In the genomic region with DNA sequence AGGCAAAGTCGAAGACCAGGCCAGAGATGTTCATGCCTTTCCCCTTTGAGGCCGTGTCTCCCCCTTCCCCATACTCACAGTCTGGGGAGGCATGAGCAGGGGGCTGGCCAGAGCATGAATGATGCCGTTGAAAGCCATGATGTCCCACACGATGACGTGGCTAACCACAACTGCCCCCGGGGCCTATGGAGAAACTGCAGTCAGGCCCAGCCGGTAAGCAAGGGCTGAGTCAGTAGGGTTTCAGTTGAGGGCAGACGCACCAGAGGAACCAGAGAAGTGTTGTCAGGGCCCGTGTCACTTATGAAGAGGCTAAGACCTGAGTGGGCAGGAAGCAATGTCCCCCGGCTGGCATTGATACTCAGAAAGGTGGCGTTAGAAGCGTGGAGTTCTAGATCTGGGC, we compare ENCODE assay signal across 13 mouse cellular contexts. TPM values are rescaled to one million over a fixed set of nuclear protein-coding genes. Genes with fewer than 3 reads are reported as not detected.
"Had no signal": no experiment of that assay in that cellular context is flagged by ENCODE, and none has a peak within 500 bp of the region (broad histone marks: within the 10 kb centered on the region; RNA-seq: fewer than 3 reads in every experiment).

No protein-coding gene starts in this region.

- H3K4me3 ChIP-seq: kidney, embryonic 15.5 days; limb, embryonic 15.5 days; liver, embryonic 13.5 days; lung, embryonic 15.5 days; midbrain, embryonic 15.5 days; neural tube, embryonic 12.5 days; stomach, embryonic 15.5 days had no signal

- H3K9me3 ChIP-seq: kidney, embryonic 15.5 days; limb, embryonic 15.5 days; liver, embryonic 13.5 days; lung, embryonic 15.5 days; midbrain, embryonic 15.5 days; neural tube, embryonic 12.5 days; stomach, embryonic 15.5 days had no signal

- H3K27me3 ChIP-seq: kidney, embryonic 15.5 days; limb, embryonic 15.5 days; liver, embryonic 13.5 days; lung, embryonic 15.5 days; midbrain, embryonic 15.5 days; neural tube, embryonic 12.5 days; stomach, embryonic 15.5 days had no signal

- H3K4me1 ChIP-seq: liver, embryonic 13.5 days; midbrain, embryonic 15.5 days; neural tube, embryonic 12.5 days had no signal

- DNase-seq: kidney, postnatal 14 days; liver, embryonic 13.5 days; liver, postnatal 0 days; right cerebral cortex, postnatal 14 days; thymus, postnatal 4 days had no signal

- H3K27ac ChIP-seq: kidney, embryonic 15.5 days; limb, embryonic 15.5 days; liver, embryonic 13.5 days; lung, embryonic 15.5 days; macrophage; midbrain, embryonic 15.5 days; neural tube, embryonic 12.5 days; stomach, embryonic 15.5 days had no signal

RNA-seq across cellular contexts. Expression of a gene that starts 8.8 kb away (rescaled TPM):
- total RNA-seq: monocyte, adult 5-6 weeks had no signal

RNA-seq across cellular contexts. Expression of a gene that starts 28.8 kb away (rescaled TPM):
- total RNA-seq: monocyte, adult 5-6 weeks had no signal
